Comparison of ENCODE assay signal across 25 mouse cellular contexts in genomic region chr16:4547611-4548010, GRCm38 (mm10). TPM values are rescaled to one million over a fixed set of nuclear protein-coding genes. Genes with fewer than 3 reads are reported as not detected.
"Had no signal": no experiment of that assay in that cellular context is flagged by ENCODE, and none has a peak within 500 bp of the region (broad histone marks: within the 10 kb centered on the region; RNA-seq: fewer than 3 reads in every experiment).

No protein-coding gene starts in this region.

- H3K4me2 ChIP-seq: embryonic facial prominence, embryonic 12.5 days; embryonic facial prominence, embryonic 13.5 days; embryonic facial prominence, embryonic 15.5 days; forebrain, embryonic 12.5 days; forebrain, embryonic 13.5 days; forebrain, embryonic 15.5 days had no signal

- DNase-seq: cerebellum, adult 9-11 months; cerebellum, postnatal 10 days; cerebellum, postnatal 14 days; cerebellum, postnatal 25 days; cerebellum, postnatal 36 days; embryo, embryonic 11 days; forebrain, postnatal 0 days; gastrocnemius, postnatal 10 days; gastrocnemius, postnatal 14 days; gastrocnemius, postnatal 25 days; gastrocnemius, postnatal 36 days; heart, adult 18-20 months; heart, adult 2 months had no signal

- H3K27ac ChIP-seq: embryonic facial prominence, embryonic 10.5 days; embryonic facial prominence, embryonic 12.5 days; embryonic facial prominence, embryonic 13.5 days; embryonic facial prominence, embryonic 15.5 days; forebrain, embryonic 10.5 days; forebrain, embryonic 12.5 days; forebrain, embryonic 13.5 days; forebrain, embryonic 15.5 days; heart, adult 2 months; heart, embryonic 10.5 days had no signal

- H3K9ac ChIP-seq: embryonic facial prominence, embryonic 12.5 days; embryonic facial prominence, embryonic 13.5 days; embryonic facial prominence, embryonic 15.5 days; forebrain, embryonic 12.5 days; forebrain, embryonic 13.5 days; forebrain, embryonic 15.5 days; forebrain, postnatal 0 days had no signal

- H3K27me3 ChIP-seq: embryonic facial prominence, embryonic 12.5 days; embryonic facial prominence, embryonic 13.5 days; embryonic facial prominence, embryonic 15.5 days; forebrain, embryonic 12.5 days; forebrain, embryonic 13.5 days; forebrain, embryonic 15.5 days had no signal

- ATAC-seq: forebrain, embryonic 13.5 days; forebrain, embryonic 14.5 days; forebrain, embryonic 15.5 days; forebrain, embryonic 16.5 days; forebrain, postnatal 0 days had no signal

- H3K4me1 ChIP-seq: forebrain, embryonic 13.5 days had no signal

- H3K4me3 ChIP-seq: embryonic facial prominence, embryonic 10.5 days; embryonic facial prominence, embryonic 12.5 days; embryonic facial prominence, embryonic 13.5 days; embryonic facial prominence, embryonic 15.5 days; erythroblast, embryonic 14.5 days; forebrain, embryonic 10.5 days; forebrain, embryonic 12.5 days; forebrain, embryonic 13.5 days; forebrain, embryonic 15.5 days; heart, adult 2 months; heart, embryonic 10.5 days had no signal

- H3K9me3 ChIP-seq: embryonic facial prominence, embryonic 10.5 days; embryonic facial prominence, embryonic 12.5 days; embryonic facial prominence, embryonic 13.5 days; embryonic facial prominence, embryonic 15.5 days; forebrain, embryonic 10.5 days; forebrain, embryonic 12.5 days; forebrain, embryonic 13.5 days; forebrain, embryonic 15.5 days; heart, embryonic 10.5 days had no signal

RNA-seq across cellular contexts. Expression of gene Srl, which starts 6.0 kb away (rescaled TPM):
- polyA plus RNA-seq: erythroblast, embryonic 14.5 days had no signal
